Mouse (Mus musculus) brown adipose tissue, adult 24 weeks (tissue): ENCODE data around the gene Zfp983. TPM values are rescaled to one million over a fixed set of nuclear protein-coding genes. Genes with fewer than 3 reads are reported as not detected.

Experiments
- H3K27ac ChIP-seq: fragments of 200-500 bp; replicated peaks from 2 replicates; pipeline ENCODE4 v1.5.1; 2012; ENCODE audit warnings: low read depth, mild to moderate bottlenecking, low read length
- H3K4me1 ChIP-seq: fragments of 200-500 bp; 2 replicates; pipeline ENCODE4 v1.6.1; 2012; ENCODE audit warnings: low read length, mixed read lengths; ENCODE audit not compliant: control insufficient read depth, insufficient read depth, insufficient read length
- H3K4me3 ChIP-seq: fragments of 200-500 bp; 2 replicates; pipeline ENCODE4 v1.5.1; 2012; ENCODE audit warnings: low read depth, mild to moderate bottlenecking, low read length, moderate library complexity; ENCODE audit not compliant: insufficient read depth
- polyA plus RNA-seq: library from polyadenylated mRNA; stranded (reverse); fragments of >200 nt; gene quantifications from 2 replicates; pipeline ENCODE4 v1.2.4, GENCODE M21; 2012; ENCODE audit not compliant: missing spikeins, insufficient read depth, insufficient read length

Gene Zfp983
- polyA plus RNA-seq, 1 experiment, result 2.8 TPM

DNA sequence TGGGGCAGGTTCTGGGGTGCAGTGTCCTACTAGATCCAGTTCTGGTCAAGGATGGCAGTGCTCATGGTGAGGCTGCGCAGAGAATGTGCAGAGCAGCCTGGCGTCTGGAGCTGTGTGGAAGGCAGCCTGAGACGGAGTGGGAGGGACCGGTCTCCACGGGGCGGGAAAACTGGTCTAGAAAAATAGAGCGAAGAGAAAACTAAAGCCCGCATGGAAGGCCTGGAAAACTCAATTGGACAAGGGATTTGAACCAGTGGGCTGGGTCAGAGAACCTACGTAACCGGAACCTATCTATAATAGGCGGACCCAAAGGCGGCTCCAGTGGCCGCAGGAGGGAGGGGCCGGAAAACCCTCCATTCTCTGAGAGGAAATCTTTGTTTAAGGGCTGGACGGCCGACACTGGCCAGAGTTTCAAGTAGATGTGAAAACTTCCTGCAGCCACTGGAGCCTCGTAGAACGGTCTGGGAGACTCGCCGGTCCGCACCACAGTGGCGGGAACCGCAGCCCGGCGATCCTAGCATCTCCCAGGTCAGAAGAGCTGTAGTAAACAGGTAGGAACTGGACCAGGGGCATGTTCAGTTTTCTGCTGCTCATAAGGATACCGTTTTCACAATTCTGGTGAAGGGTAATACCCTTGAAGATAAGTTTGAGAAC, 57.0 kb downstream of the Zfp983 start, which contains the start of gene Zfp760:
TSS of gene Zfp760 (plus strand) at position 399 of the 654 bp plus-strand sequence.
- H3K27ac ChIP-seq, result peak within 1 kb of the TSS; percentile 79
- H3K4me3 ChIP-seq, result peak within 1 kb of the TSS; percentile 81
- H3K4me1 ChIP-seq, result no peaks in the 10 kb centered on the region

DNA sequence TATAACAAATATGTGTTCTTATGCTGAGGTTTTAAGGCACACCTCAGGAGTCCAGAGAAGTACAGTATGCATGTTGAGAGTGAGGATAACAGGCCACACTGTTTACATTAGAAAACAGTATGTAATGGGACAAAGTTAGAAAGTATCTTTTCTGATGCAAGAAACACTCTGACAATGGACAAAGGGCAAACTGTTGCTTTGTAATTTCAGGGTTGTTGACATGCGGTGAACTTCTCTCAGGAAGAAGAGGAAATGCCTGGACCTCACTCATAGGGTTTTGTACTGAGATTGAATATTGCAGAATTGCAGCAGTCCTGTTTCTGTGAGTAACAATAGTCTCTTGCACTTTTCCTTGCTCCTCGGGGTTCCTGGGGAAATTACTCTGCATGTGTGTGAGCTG, 58.0 kb downstream of the Zfp983 start:
- H3K27ac ChIP-seq, result no peak overlapping the region

More for the DNA sequence above, 58.0 kb downstream of the Zfp983 start:
- H3K4me1 ChIP-seq, result no peaks in the 10 kb centered on the region
- peak overlapping the region; percentile 23; the same call in 1 of the 2 replicates for H3K4me3 ChIP-seq

Other genes starting within 250 kb of the Zfp983 start
- 1.4 and 1.8 TPM in 2 replicates for gene Zfp54, start 227.4 kb upstream of the Zfp983 start, polyA plus RNA-seq
- 6.2 and 8.9 TPM in 2 replicates for gene Zfp51, start 200.2 kb upstream of the Zfp983 start, polyA plus RNA-seq
- gene Zfp53, start 161.6 kb upstream of the Zfp983 start, polyA plus RNA-seq, result 3.1 and 3.6 TPM in 2 replicates
- gene Zfp52, start 115.1 kb upstream of the Zfp983 start, polyA plus RNA-seq, result 5.0 and 6.8 TPM in 2 replicates
- gene Zfp948, start 83.6 kb upstream of the Zfp983 start, polyA plus RNA-seq, result 4.5 and 8.5 TPM in 2 replicates
- 6.9 and 11.4 TPM in 2 replicates for gene Gm10226, start 41.2 kb downstream of the Zfp983 start, polyA plus RNA-seq
- gene Zfp760, start 57.1 kb downstream of the Zfp983 start, polyA plus RNA-seq, result 2.9 and 3.3 TPM in 2 replicates
- gene Zfp229, start 80.2 kb downstream of the Zfp983 start, polyA plus RNA-seq, result 5.0 and 5.9 TPM in 2 replicates
- 1.4 and 1.6 TPM in 2 replicates for gene Zfp820, start 195.1 kb downstream of the Zfp983 start, polyA plus RNA-seq